Mouse (Mus musculus): Measurements from ENCODE around the gene Trmt10a.

DNA sequence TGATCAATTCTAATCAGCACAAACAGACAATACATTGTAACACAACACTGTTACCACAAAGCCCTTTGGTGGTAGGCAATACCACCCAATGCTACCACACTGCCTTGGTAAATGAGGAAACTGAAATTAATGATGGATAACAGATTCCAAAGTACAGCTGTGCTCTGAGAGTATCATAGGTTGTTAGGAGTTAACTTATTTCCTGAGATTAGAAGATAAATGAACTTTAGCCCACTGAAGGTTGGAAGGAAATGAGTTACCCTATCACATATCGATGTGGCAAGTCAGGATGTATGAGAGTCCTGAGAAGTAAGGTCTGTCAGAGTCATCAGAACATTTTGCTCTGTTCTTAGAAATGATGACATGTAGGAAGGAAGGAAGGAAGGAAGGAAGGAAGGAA lies 8.7 kb upstream of the Trmt10a start:
- TF ChIP-seq POLR2AphosphoS5 (IDR thresholded peaks at IDR 0.05; ENCODE audit: insufficient replicate concordance, low read depth, low read length) (no peak), CTCF (IDR thresholded peaks at IDR 0.05; ENCODE audit: low read depth, low read length) (no peak)
